Mouse (Mus musculus) cerebellum, adult 2 months (tissue): ENCODE results near the gene Ybey.
A peak's percentile ranks its signal among the peaks of the same experiment; 100 is the strongest.

ENCODE experiments used
- CTCF ChIP-seq: fragments of 200-500 bp; IDR thresholded peaks from 2 replicates; pipeline ENCODE4 v1.5.1; 2011; ENCODE audit warnings: low read depth, mild to moderate bottlenecking, control low read depth, low read length, moderate library complexity, borderline replicate concordance; ENCODE audit not compliant: insufficient read depth
- POLR2A ChIP-seq: fragments of 200-500 bp; IDR thresholded peaks from 2 replicates; pipeline ENCODE4 v1.6.1; 2011; ENCODE audit warnings: low read length, control low read depth, borderline replicate concordance; ENCODE audit not compliant: insufficient read depth

GRCm38 (mm10) chr10:76442178-76443088, 26.5 kb downstream of the Ybey start, which contains the start of gene Pcnt:
- TF ChIP-seq CTCF (peak; percentile 62; the same call in 1 of the 2 replicates), POLR2A (peak; percentile 13; the same call in 1 of the 2 replicates)
